Mouse (Mus musculus): ENCODE results near the gene Fchsd2. TPM values are rescaled to one million over a fixed set of nuclear protein-coding genes. Genes with fewer than 3 reads are reported as not detected.

Fchsd2 gene
- polyA plus RNA-seq, 1 experiment from 2014 or later: 20.4 TPM

DNA sequence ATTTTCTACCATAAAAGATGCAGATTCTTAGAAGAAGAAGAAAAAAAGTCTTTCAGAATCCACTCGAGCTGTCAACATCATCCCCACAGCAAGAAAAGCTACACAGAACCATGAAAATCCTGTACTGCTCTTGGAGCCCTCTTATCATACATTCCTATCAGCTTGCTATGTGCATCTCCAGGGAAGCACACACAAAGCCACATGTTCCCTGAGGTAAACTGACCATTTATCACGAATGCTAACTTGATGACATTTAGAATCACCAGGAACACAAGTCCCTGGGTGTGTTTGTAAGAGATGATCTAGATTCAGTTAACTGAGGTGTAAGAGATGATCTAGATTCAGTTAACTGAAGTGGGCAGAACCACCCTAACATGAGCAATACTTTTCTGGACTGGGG is 214.2 kb downstream of the Fchsd2 start:
- no peak overlapping the region for H3K4me3 ChIP-seq (ENCODE audit: low read depth, low read length)
- H3K27me3 ChIP-seq (ENCODE audit: control insufficient read depth, insufficient read depth, low read length): no peaks in the 10 kb centered on the region
- no peaks in the 10 kb centered on the region for H3K36me3 ChIP-seq (ENCODE audit: control insufficient read depth, insufficient read depth, low read length)
- no peak for ATAC-seq (replicated peaks; ENCODE audit: insufficient number of reproducible peaks, low FRiP score, low TSS enrichment)
- H3K9me3 ChIP-seq (replicated peaks; ENCODE audit: control insufficient read depth, low read length): no peaks in the 10 kb centered on the region
- H3K4me1 ChIP-seq (ENCODE audit: control insufficient read depth, insufficient read depth, low read length): no peaks in the 10 kb centered on the region
- H3K27ac ChIP-seq (ENCODE audit: low read depth, low read length): no peak overlapping the region
- H3K9ac ChIP-seq (ENCODE audit: low read depth, low read length): no peak overlapping the region
- WGBS (ENCODE audit: insufficient replicate concordance): 26% methylated on average over 2 of the region's 2 CpGs
- H3K4me2 ChIP-seq: no peak overlapping the region

DNA sequence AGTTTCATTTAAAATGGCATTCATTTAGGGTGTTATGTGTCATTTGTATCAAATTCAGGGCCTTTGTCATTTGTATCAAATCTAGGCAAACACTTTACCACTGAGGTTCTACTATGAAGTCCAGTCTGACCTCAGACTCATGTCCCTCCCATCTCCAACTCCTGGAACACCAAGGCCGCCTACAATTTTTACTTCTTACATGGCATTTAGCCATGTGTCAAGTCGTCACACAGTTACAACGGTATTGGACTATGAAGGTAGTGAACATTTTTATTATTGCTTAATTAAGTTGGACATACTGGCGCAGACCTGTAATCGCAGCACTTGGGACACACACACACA is 217.3 kb downstream of the Fchsd2 start:
- Histone ChIP-seq H3K4me2 (peak overlapping the region; percentile 71), H3K27me3 (ENCODE audit: control insufficient read depth, insufficient read depth, low read length) (no peaks in the 10 kb centered on the region), H3K27ac (ENCODE audit: low read depth, low read length) (peak overlapping the region; percentile 88), H3K9me3 (replicated peaks; ENCODE audit: control insufficient read depth, low read length) (no peaks in the 10 kb centered on the region), H3K4me1 (ENCODE audit: control insufficient read depth, insufficient read depth, low read length) (peaks cover 3% of the 10 kb centered on the region; the same call in 1 of the 2 replicates), H3K4me3 (ENCODE audit: low read depth, low read length) (peak overlapping the region; percentile 51), H3K36me3 (ENCODE audit: control insufficient read depth, insufficient read depth, low read length) (no peaks in the 10 kb centered on the region), H3K9ac (ENCODE audit: low read depth, low read length) (peak overlapping the region; percentile 72; the same call in 1 of the 2 replicates)
- no peak for ATAC-seq (replicated peaks; ENCODE audit: insufficient number of reproducible peaks, low FRiP score, low TSS enrichment)
- 45% methylated on average over 5 of the region's 5 CpGs for WGBS (ENCODE audit: insufficient replicate concordance)

DNA sequence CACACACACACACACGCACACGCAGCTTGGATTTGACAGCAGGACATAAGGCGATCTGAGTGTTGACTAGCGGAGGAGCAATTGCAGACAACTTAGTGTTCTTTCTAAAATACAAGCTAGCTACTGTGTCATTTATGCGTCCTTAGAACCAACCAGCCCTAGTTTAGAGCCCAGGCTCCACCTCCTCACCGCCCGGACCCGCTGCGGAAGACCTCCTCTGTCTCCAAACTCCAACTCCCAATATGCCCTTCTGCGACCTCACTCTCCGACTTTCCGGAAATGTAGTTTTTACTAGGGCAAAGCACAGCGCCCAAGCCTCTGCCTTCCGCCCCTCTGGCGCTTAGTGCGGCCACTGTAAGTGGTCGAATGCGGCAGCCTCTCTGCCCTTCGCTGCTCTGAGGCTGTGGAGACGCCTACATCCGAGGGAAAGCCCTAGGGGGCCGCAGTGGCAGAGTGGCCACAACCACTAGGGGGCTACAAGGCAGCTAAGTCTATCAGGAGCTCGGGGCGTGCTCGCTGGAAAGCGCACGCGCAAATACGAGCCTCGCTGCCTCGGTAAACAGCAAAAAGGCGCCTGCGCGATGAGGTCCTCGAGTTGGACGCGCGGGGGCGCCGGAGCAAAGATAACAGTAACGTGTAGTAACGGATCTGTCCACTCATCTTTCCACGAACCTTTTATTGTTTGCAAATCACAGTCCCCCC is 217.8 kb downstream of the Fchsd2 start:
- Histone ChIP-seq H3K27ac (ENCODE audit: low read depth, low read length) (peak overlapping the region; percentile 88), H3K4me2 (peak overlapping the region; percentile 71), H3K9me3 (replicated peaks; ENCODE audit: control insufficient read depth, low read length) (no peaks in the 10 kb centered on the region), H3K9ac (ENCODE audit: low read depth, low read length) (peak overlapping the region; percentile 72), H3K36me3 (ENCODE audit: control insufficient read depth, insufficient read depth, low read length) (no peaks in the 10 kb centered on the region), H3K4me3 (ENCODE audit: low read depth, low read length) (peak overlapping the region; percentile 51), H3K27me3 (ENCODE audit: control insufficient read depth, insufficient read depth, low read length) (no peaks in the 10 kb centered on the region), H3K4me1 (ENCODE audit: control insufficient read depth, insufficient read depth, low read length) (peaks cover 4% of the 10 kb centered on the region; the same call in 1 of the 2 replicates)
- ATAC-seq (replicated peaks; ENCODE audit: insufficient number of reproducible peaks, low FRiP score, low TSS enrichment): peak; percentile 90
- under 1% methylated on average over 43 of the region's 43 CpGs for WGBS (ENCODE audit: insufficient replicate concordance)

DNA sequence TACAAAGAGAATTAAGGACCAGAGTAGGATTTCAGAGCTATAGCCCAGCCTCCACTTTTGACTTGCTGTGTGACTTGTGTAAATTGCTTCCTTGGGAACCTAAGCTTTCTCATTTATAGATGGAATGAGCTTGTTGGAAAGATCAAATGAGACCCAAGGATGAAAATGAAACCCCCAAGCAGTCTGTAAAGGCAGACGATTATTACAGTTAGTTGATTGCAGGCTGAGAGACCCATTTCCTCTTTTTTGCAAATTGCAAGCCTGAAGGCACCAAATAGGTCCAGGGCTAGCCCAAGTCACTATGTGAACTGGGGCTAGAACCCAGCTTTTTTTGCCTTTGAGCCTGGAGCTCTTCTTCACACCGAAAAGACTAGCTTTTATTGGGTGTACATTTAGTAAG is 218.4 kb downstream of the Fchsd2 start:
- ATAC-seq (replicated peaks; ENCODE audit: insufficient number of reproducible peaks, low FRiP score, low TSS enrichment): no peak
- peak overlapping the region; percentile 51 for H3K4me3 ChIP-seq (ENCODE audit: low read depth, low read length)
- H3K36me3 ChIP-seq (ENCODE audit: control insufficient read depth, insufficient read depth, low read length): no peaks in the 10 kb centered on the region
- H3K9me3 ChIP-seq (replicated peaks; ENCODE audit: control insufficient read depth, low read length): no peaks in the 10 kb centered on the region
- peak overlapping the region; percentile 71 for H3K4me2 ChIP-seq
- H3K27me3 ChIP-seq (ENCODE audit: control insufficient read depth, insufficient read depth, low read length): no peaks in the 10 kb centered on the region
- peaks cover 4% of the 10 kb centered on the region; the same call in 1 of the 2 replicates for H3K4me1 ChIP-seq (ENCODE audit: control insufficient read depth, insufficient read depth, low read length)
- H3K27ac ChIP-seq (ENCODE audit: low read depth, low read length): no peak overlapping the region
- H3K9ac ChIP-seq (ENCODE audit: low read depth, low read length): peak overlapping the region; percentile 72; the same call in 1 of the 2 replicates
- 19% methylated on average over 2 of the region's 2 CpGs for WGBS (ENCODE audit: insufficient replicate concordance)

DNA sequence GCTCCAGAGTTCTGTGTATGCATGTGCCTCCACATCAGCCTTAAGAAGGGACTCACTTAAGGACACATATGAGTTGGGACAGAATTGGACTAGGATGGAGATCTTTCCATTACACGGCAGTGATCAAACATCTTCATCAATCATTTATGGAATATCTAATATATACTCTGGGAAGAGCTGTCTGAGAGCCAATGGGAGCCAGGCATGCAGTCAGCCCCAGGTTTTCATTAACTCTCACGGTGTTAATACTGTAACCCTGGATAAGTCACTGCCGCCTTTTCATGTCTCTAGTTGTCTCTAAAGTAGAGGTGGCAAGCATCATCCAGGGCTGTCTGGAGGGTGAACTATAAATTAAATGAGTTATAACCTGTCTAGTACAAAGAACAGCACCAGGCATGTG is 220.4 kb downstream of the Fchsd2 start:
- Histone ChIP-seq H3K9me3 (replicated peaks; ENCODE audit: control insufficient read depth, low read length) (no peaks in the 10 kb centered on the region), H3K27me3 (ENCODE audit: control insufficient read depth, insufficient read depth, low read length) (0 out of 2 replicates have a peak, but pooled peaks cover 1% of the 10 kb centered on the region), H3K27ac (ENCODE audit: low read depth, low read length) (no peak overlapping the region), H3K4me2 (no peak overlapping the region), H3K4me3 (ENCODE audit: low read depth, low read length) (no peak overlapping the region), H3K9ac (ENCODE audit: low read depth, low read length) (no peak overlapping the region), H3K4me1 (ENCODE audit: control insufficient read depth, insufficient read depth, low read length) (peaks cover 4% of the 10 kb centered on the region), H3K36me3 (ENCODE audit: control insufficient read depth, insufficient read depth, low read length) (no peaks in the 10 kb centered on the region)
- WGBS (ENCODE audit: insufficient replicate concordance): 74% methylated on average over 3 of the region's 3 CpGs
- no peak for ATAC-seq (replicated peaks; ENCODE audit: insufficient number of reproducible peaks, low FRiP score, low TSS enrichment)

DNA sequence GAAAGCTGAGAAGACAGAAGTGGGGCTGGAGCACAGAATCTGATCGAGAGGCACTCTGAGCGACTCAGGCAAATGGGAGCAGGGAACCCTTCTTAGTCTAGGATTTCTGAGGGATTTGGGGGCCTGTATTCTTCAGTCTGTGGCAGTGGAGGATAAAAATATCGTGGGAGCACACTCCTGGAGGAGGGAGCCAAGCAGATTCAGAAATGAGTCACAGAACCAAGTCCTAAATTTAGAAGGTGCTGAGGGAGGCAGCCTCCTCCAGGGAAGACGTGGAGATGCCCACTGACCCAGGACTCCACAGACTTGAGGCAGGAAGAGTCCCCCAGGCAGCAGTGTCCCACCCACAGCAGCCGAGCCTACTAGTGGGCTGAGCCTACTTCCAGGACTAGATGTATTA is 221.7 kb downstream of the Fchsd2 start:
- Histone ChIP-seq H3K9ac (ENCODE audit: low read depth, low read length) (no peak overlapping the region; the same call in 1 of the 2 replicates), H3K4me2 (no peak overlapping the region), H3K27ac (ENCODE audit: low read depth, low read length) (no peak overlapping the region), H3K4me1 (ENCODE audit: control insufficient read depth, insufficient read depth, low read length) (peaks cover 6% of the 10 kb centered on the region), H3K4me3 (ENCODE audit: low read depth, low read length) (no peak overlapping the region), H3K9me3 (replicated peaks; ENCODE audit: control insufficient read depth, low read length) (no peaks in the 10 kb centered on the region), H3K36me3 (ENCODE audit: control insufficient read depth, insufficient read depth, low read length) (no peaks in the 10 kb centered on the region), H3K27me3 (ENCODE audit: control insufficient read depth, insufficient read depth, low read length) (0 out of 2 replicates have a peak, but pooled peaks cover 4% of the 10 kb centered on the region)
- no peak for ATAC-seq (replicated peaks; ENCODE audit: insufficient number of reproducible peaks, low FRiP score, low TSS enrichment)
- 47% methylated on average over 5 of the region's 5 CpGs for WGBS (ENCODE audit: insufficient replicate concordance)

DNA sequence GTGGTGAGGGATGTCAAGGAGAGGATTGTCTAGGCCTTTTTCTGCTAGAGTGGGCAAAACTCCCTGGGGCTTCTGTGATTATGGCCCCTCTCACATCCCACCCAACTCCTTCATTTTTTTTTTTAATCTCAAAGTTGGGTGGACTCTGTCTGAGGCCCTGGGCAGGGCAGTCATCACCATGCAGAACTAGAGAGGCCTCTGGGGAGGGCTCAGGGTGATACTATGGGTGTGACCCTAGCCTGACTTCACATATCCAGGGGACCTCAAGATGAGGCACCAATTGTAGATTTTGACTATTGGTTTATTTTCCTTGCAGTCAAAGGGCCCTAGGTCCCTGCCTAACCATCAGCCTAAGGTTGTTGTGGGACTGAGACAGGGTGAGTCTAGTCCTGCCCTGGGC is 223.0 kb downstream of the Fchsd2 start:
- H3K4me2 ChIP-seq: no peak overlapping the region
- no peak overlapping the region for H3K9ac ChIP-seq (ENCODE audit: low read depth, low read length)
- H3K4me1 ChIP-seq (ENCODE audit: control insufficient read depth, insufficient read depth, low read length): peaks cover 13% of the 10 kb centered on the region
- H3K27ac ChIP-seq (ENCODE audit: low read depth, low read length): no peak overlapping the region
- no peak for ATAC-seq (replicated peaks; ENCODE audit: insufficient number of reproducible peaks, low FRiP score, low TSS enrichment)
- no peaks in the 10 kb centered on the region for H3K9me3 ChIP-seq (replicated peaks; ENCODE audit: control insufficient read depth, low read length)
- H3K4me3 ChIP-seq (ENCODE audit: low read depth, low read length): no peak overlapping the region
- H3K36me3 ChIP-seq (ENCODE audit: control insufficient read depth, insufficient read depth, low read length): no peaks in the 10 kb centered on the region
- 0 out of 2 replicates have a peak, but pooled peaks cover 8% of the 10 kb centered on the region for H3K27me3 ChIP-seq (ENCODE audit: control insufficient read depth, insufficient read depth, low read length)

DNA sequence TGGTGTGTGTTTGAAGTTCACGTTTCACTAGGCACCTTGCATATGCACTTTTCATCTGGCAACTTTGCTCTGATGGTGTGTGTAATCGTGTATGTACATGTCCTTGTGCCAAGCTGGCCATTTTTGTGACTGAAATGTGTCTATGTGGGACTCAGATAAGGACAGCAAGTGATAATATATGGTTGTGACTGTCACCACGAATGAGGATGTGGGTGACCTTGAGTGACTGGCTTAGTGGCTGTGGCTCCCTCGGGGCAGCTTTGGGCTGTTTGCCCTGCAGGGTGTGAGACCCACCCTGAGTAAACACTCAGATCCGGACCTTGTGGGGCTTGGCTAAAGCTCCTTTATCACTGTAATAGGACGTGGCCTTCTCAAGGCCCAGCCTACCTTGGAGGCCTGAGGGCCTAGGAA is 223.9 kb downstream of the Fchsd2 start:
- Histone ChIP-seq H3K27ac (ENCODE audit: low read depth, low read length) (no peak overlapping the region), H3K4me1 (ENCODE audit: control insufficient read depth, insufficient read depth, low read length) (peaks cover 15% of the 10 kb centered on the region), H3K9ac (ENCODE audit: low read depth, low read length) (no peak overlapping the region), H3K4me3 (ENCODE audit: low read depth, low read length) (no peak overlapping the region), H3K4me2 (no peak overlapping the region), H3K9me3 (replicated peaks; ENCODE audit: control insufficient read depth, low read length) (no peaks in the 10 kb centered on the region), H3K36me3 (ENCODE audit: control insufficient read depth, insufficient read depth, low read length) (no peaks in the 10 kb centered on the region), H3K27me3 (ENCODE audit: control insufficient read depth, insufficient read depth, low read length) (peaks cover 8% of the 10 kb centered on the region; the same call in 1 of the 2 replicates)
- 46% methylated on average over 6 of the region's 6 CpGs for WGBS (ENCODE audit: insufficient replicate concordance)
- ATAC-seq (replicated peaks; ENCODE audit: insufficient number of reproducible peaks, low FRiP score, low TSS enrichment): no peak

DNA sequence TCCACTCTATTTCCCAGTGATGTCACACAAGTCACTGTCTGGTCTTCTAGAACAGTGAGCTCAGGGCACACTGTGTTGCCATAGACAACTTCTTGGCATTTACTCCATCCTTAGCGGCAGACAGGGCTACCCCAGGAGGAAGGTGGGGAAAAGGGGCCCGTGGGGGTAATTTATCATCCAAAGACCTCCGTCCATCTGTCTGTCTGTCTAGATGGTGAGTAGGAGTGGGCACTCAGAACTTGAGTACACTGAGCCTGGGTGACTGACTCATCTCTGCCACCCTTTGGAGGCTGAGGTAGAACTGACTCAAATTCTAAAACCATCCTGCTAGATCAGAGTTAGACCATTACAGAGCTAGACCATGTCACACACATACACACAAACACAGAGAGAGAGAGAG is 224.4 kb downstream of the Fchsd2 start, which contains the start of gene Stard10:
Stard10 (plus strand) TSS at position 73 of the 400 bp plus-strand sequence.
- no peak within 1 kb of the TSS for H3K9ac ChIP-seq (ENCODE audit: low read depth, low read length)
- no peak for ATAC-seq (replicated peaks; ENCODE audit: insufficient number of reproducible peaks, low FRiP score, low TSS enrichment)
- no peak within 1 kb of the TSS for H3K4me3 ChIP-seq (ENCODE audit: low read depth, low read length)
- peaks cover 15% of the 10 kb centered on the region for H3K4me1 ChIP-seq (ENCODE audit: control insufficient read depth, insufficient read depth, low read length)
- no peaks in the 10 kb centered on the region for H3K9me3 ChIP-seq (replicated peaks; ENCODE audit: control insufficient read depth, low read length)
- peaks cover 12% of the 10 kb centered on the region for H3K27me3 ChIP-seq (ENCODE audit: control insufficient read depth, insufficient read depth, low read length)
- no peak within 1 kb of the TSS for H3K4me2 ChIP-seq
- H3K27ac ChIP-seq (ENCODE audit: low read depth, low read length): no peak within 1 kb of the TSS
- whole genome bisulfite sequencing (ENCODE audit: insufficient replicate concordance): 84% methylated on average over 3 of the region's 3 CpGs
- H3K36me3 ChIP-seq (ENCODE audit: control insufficient read depth, insufficient read depth, low read length): no peaks in the 10 kb centered on the region

Measured in heart, embryonic 11.5 days (tissue).